Mouse (Mus musculus): ENCODE measurements around the gene Pygo2. TPM values are rescaled to one million over a fixed set of nuclear protein-coding genes. Genes with fewer than 3 reads are reported as not detected.

Gene Pygo2
- total RNA-seq, 2 experiments from 2014 or later: 49.5 to 57.6 TPM

GRCm38 (mm10) chr3:89454401-89455177 is 24.6 kb downstream of the Pygo2 start, which contains the start of gene Pmvk:
Gene Pmvk, plus strand, starts transcription at chr3:89454541.
- no peak for DNase-seq (ENCODE audit: low spot score in 2 of 2)

- no peak for DNase-seq (ENCODE audit: low spot score in 2 of 2)
Measured at GRCm38 (mm10) chr3:89455786-89456285, 25.8 kb downstream of the Pygo2 start.

- peak in 1 of 2 experiments; percentile 49 for DNase-seq (ENCODE audit: low spot score in 2 of 2)
Measured at GRCm38 (mm10) chr3:89456726-89457665, 27.0 kb downstream of the Pygo2 start.

GRCm38 (mm10) chr3:89458372-89458964 is 28.5 kb downstream of the Pygo2 start:
- DNase-seq (ENCODE audit: low spot score in 2 of 2): no peak

- DNase-seq (ENCODE audit: low spot score in 2 of 2): peak; percentile 85 to 93
Measured at GRCm38 (mm10) chr3:89458965-89459807, 29.2 kb downstream of the Pygo2 start.

- DNase-seq (ENCODE audit: low spot score in 2 of 2): no peak
Measured at GRCm38 (mm10) chr3:89468268-89468667, 38.3 kb downstream of the Pygo2 start.

GRCm38 (mm10) chr3:89472280-89472679 is 42.3 kb downstream of the Pygo2 start:
- no peak for DNase-seq (ENCODE audit: low spot score in 2 of 2)

- DNase-seq (ENCODE audit: low spot score in 2 of 2): no peak
Measured at GRCm38 (mm10) chr3:89473838-89474237, 43.8 kb downstream of the Pygo2 start.

GRCm38 (mm10) chr3:89479055-89479454 is 49.0 kb downstream of the Pygo2 start:
- no peak for DNase-seq (ENCODE audit: low spot score in 2 of 2)

- no peak for DNase-seq (ENCODE audit: low spot score in 2 of 2)
Measured at GRCm38 (mm10) chr3:89481488-89481887, 51.5 kb downstream of the Pygo2 start.

- DNase-seq (ENCODE audit: low spot score in 2 of 2): no peak
Measured at GRCm38 (mm10) chr3:89482249-89482648, 52.2 kb downstream of the Pygo2 start.

Other genes with a start within 250 kb of the Pygo2 start
- 10 to 100 TPM; 68.1 to 72.0 TPM for gene Fam189b, start 247.1 kb upstream of the Pygo2 start, total RNA-seq (2021)
- 10 to 100 TPM; 64.1 to 68.8 TPM for gene Gba, start 227.3 kb upstream of the Pygo2 start, total RNA-seq (2021)
- gene Thbs3, start 215.0 kb upstream of the Pygo2 start, total RNA-seq (2021): 10 to 100 TPM; 32.1 to 40.1 TPM
- 10 to 100 TPM; 91.1 to 99.9 TPM for gene Mtx1, start 203.1 kb upstream of the Pygo2 start, total RNA-seq (2021)
- gene Muc1, start 201.2 kb upstream of the Pygo2 start, total RNA-seq (2021): 1 to 10 TPM; 1.2 to 1.3 TPM
- 10 to 100 TPM; 77.3 to 90.2 TPM for gene Krtcap2, start 184.2 kb upstream of the Pygo2 start, total RNA-seq (2021)
- 10 to 100 TPM; 97.0 to 99.4 TPM for gene Trim46, start 183.9 kb upstream of the Pygo2 start, total RNA-seq (2021)
- 10 to 100 TPM; 50.0 to 63.2 TPM for gene Dpm3, start 170.9 kb upstream of the Pygo2 start, total RNA-seq (2021)
- gene Slc50a1, start 159.6 kb upstream of the Pygo2 start, total RNA-seq (2021): 10 to 100 TPM; 37.1 to 40.2 TPM
- 1 to 10 TPM; 6.4 TPM for gene Efna1, start 149.1 kb upstream of the Pygo2 start, total RNA-seq (2021)
- gene Efna3, start 107.2 kb upstream of the Pygo2 start, total RNA-seq (2021): 10 to 100 TPM; 57.8 to 62.7 TPM
- 1 to 10 TPM; 1.0 to 1.8 TPM for gene Efna4, start 92.2 kb upstream of the Pygo2 start, total RNA-seq (2021)
- 100 to 1,000 TPM; 114 to 115 TPM for gene Adam15, start 80.2 kb upstream of the Pygo2 start, total RNA-seq (2021)
- gene Dcst2, start 68.2 kb upstream of the Pygo2 start, total RNA-seq (2021): under 1 TPM; 0.41 to 0.76 TPM
- under 1 TPM in 1 of 2 experiments, not detected in 1; 0.21 TPM for gene Dcst1, start 65.0 kb upstream of the Pygo2 start, total RNA-seq (2021)
- gene Zbtb7b, start 35.4 kb upstream of the Pygo2 start, total RNA-seq (2021): 10 to 100 TPM; 12.1 to 15.1 TPM
- 1 to 10 TPM; 3.2 to 4.3 TPM for gene Lenep, start 27.4 kb upstream of the Pygo2 start, total RNA-seq (2021)
- gene Flad1, start 18.3 kb upstream of the Pygo2 start, total RNA-seq (2021): 10 to 100 TPM; 30.4 to 30.5 TPM
- 1 to 10 TPM; 4.6 to 6.5 TPM for gene Cks1b, start 11.8 kb upstream of the Pygo2 start, total RNA-seq (2021)
- 10 to 100 TPM; 14.2 to 15.0 TPM for gene Shc1, start 11.8 kb upstream of the Pygo2 start, total RNA-seq (2021)
- gene Pbxip1, start 6.5 kb downstream of the Pygo2 start, total RNA-seq (2021): 10 to 100 TPM; 44.5 to 54.0 TPM
- 10 to 100 TPM; 35.3 to 38.7 TPM for gene Pmvk, start 24.3 kb downstream of the Pygo2 start, total RNA-seq (2021)
- gene Kcnn3, start 90.0 kb downstream of the Pygo2 start, total RNA-seq (2021): 10 to 100 TPM; 25.5 to 26.6 TPM